Mouse (Mus musculus) megakaryocyte, embryonic 14.5 days (primary cell): ENCODE results near the gene Foxj2. TPM values are rescaled to one million over a fixed set of nuclear protein-coding genes. Genes with fewer than 3 reads are reported as not detected.
A peak's percentile ranks its signal among the peaks of the same experiment; 100 is the strongest.

Experiments
- H3K27me3 ChIP-seq: replicated peaks from 2 replicates; pipeline ENCODE3; 2012; ENCODE audit warnings: inconsistent platforms
- H3K36me3 ChIP-seq: replicated peaks from 2 replicates; pipeline ENCODE3; 2012; ENCODE audit warnings: low read length, inconsistent platforms, mixed read lengths
- H3K4me1 ChIP-seq: 2 replicates; pipeline ENCODE4 v1.6.1; 2012; ENCODE audit warnings: inconsistent platforms
- H3K4me3 ChIP-seq: replicated peaks from 2 replicates; pipeline ENCODE3; 2012; ENCODE audit warnings: moderate library complexity, mild to moderate bottlenecking, inconsistent platforms
- H3K9me3 ChIP-seq: 2 replicates; pipeline ENCODE4 v1.6.1; 2012; ENCODE audit warnings: inconsistent platforms
- FLI1 ChIP-seq: IDR thresholded peaks from 2 replicates; pipeline ENCODE4 v1.6.1; 2012; ENCODE audit warnings: low read length, inconsistent platforms, mixed read lengths
- GATA1 ChIP-seq: IDR thresholded peaks from 3 replicates; pipeline ENCODE4 v1.6.1; 2012; ENCODE audit warnings: mixed read lengths, low read length, inconsistent platforms, borderline replicate concordance
- polyA plus RNA-seq: library from polyadenylated mRNA; stranded (reverse); fragments of >175 nt; gene quantifications from 2 replicates; pipeline ENCODE4 v1.2.3, GENCODE M21; 2012; ENCODE audit warnings: low replicate concordance; ENCODE audit not compliant: insufficient read depth

The Foxj2 gene
- polyA plus RNA-seq, 1 experiment = 7.7 TPM

DNA sequence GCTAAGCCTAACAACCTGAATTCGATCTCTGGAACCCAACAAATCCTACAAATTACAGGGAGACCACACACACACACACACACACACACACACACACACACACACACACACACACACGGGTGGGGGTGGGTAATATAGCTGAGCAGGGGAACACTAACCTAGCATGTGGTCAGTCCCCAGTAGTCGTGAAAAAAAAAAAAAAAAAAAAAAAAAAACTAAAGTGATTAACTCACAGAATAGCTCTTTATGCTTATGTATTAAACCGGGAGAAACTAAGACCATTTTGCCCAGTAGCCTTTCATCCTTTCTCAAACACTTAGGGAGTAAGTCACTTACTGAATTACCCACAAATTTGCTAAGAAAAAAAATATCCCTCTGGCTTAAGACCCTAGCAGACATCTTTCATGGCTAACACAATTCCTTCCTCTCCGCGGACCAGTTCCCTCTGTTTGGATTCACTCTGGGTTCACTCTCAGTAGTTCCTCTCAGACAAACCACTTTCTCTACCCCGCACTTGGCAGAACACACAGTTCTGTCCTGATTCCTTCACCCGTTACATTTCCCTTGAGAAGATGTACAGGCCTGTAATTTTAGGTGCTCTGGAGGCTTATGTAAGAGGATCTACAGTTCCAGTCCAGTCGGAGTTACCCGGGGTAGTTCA is 18.9 kb upstream of the Foxj2 start:
- Histone ChIP-seq H3K27me3 (peaks cover 12% of the 10 kb centered on the region), H3K4me3 (peak overlapping the region; percentile 96), H3K9me3 (no peaks in the 10 kb centered on the region), H3K36me3 (peaks cover 22% of the 10 kb centered on the region), H3K4me1 (peaks cover 38% of the 10 kb centered on the region)
- TF ChIP-seq FLI1 (no peak), GATA1 (no peak)

DNA sequence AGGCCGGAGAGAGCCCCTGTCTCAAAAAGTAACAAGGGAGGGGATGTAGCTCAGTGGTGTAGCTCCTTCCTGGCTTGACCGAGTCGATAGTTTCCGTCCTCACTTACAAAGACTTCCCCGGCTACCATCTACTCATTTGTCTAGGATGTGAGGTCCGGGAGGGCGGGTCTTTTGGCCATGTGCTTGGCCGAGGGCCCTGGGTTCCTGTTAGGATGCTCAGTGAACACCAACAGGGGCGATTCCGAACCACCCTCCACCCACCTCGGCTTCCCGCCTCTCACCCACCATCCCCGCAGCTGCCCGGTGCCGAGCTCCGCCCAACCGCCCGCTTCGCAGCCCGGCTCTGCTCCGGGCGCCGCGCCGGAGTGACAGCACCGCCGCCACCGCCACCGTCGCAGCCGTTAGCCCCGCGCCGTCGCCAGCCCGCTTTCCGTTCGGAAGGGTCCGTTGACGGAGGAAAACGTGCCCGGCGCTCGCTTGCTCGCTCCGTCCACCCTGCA is 18.4 kb upstream of the Foxj2 start, which contains the start of gene Slc2a3:
Slc2a3 (minus strand) TSS at position 340 of the 500 bp plus-strand sequence.
- no peaks in the 10 kb centered on the region for H3K9me3 ChIP-seq
- no peak for TF ChIP-seq FLI1
- TF ChIP-seq GATA1 = no peak
- peaks cover 18% of the 10 kb centered on the region for H3K36me3 ChIP-seq
- peaks cover 12% of the 10 kb centered on the region for H3K27me3 ChIP-seq
- H3K4me3 ChIP-seq = peak within 1 kb of the TSS; percentile 96
- H3K4me1 ChIP-seq = peaks cover 38% of the 10 kb centered on the region

DNA sequence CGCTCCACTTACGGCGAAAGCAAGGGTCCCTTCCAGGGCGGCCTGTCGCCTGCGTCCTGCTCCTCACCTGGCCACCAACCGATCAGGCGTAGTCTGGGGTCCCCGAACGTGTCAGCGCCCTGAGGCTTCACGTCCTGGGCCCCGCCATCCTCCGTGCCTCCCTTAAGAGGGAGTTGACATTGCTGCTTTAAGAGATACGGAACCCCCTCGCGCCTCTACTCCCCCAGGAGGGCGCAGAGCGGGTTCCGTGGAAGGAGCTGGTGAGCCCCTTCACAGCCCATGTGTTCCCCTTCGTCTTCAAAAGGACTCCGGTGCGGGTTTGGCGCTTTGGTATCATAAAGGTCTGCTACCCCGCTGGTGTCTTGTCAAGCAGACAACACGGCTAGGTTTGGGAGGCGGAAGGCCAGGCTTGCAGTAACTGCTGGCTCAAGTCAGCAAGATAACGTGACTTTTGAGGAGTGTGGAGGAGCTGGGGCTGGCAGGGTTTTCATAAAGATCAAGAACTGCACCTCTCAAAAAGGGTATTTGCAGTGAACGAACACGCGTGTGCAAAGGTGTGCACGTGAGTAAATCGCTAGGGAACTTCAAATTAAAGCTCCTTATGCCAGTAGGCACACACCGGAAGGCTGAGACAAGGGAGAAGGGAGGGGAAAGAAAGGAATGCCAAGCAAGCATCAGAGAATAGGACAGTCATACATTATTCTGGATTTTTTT is 17.8 kb upstream of the Foxj2 start:
- TF ChIP-seq GATA1 = no peak
- TF ChIP-seq FLI1 = no peak
- Histone ChIP-seq H3K4me3 (peak overlapping the region; percentile 96), H3K36me3 (peaks cover 12% of the 10 kb centered on the region), H3K9me3 (no peaks in the 10 kb centered on the region), H3K4me1 (peaks cover 38% of the 10 kb centered on the region), H3K27me3 (peaks cover 12% of the 10 kb centered on the region)

DNA sequence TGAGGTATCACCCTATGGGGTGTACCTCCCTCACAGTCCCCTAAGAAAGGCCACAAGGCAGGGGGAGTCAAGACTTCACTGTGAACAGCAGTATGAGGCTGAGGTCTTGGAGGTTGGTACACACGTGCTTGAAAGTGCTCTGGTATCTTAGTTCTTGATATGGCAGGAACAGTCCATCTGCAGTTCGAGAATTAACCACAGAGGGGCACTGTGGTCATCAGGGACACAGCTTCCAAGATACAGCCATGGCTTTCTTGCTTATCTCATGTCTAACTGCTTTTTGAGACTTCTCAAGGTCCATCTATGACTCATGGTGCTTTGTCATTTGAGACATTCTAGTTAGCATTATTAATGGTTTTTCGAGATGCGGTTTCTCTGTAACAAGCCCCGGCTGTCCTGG is 15.3 kb upstream of the Foxj2 start:
- peaks cover 41% of the 10 kb centered on the region for H3K4me1 ChIP-seq
- H3K36me3 ChIP-seq = no peaks in the 10 kb centered on the region
- peaks cover 12% of the 10 kb centered on the region for H3K27me3 ChIP-seq
- TF ChIP-seq GATA1 = no peak; the same call in 2 of the 3 replicates
- no peak for TF ChIP-seq FLI1
- peak overlapping the region; percentile 73 for H3K4me3 ChIP-seq
- H3K9me3 ChIP-seq = no peaks in the 10 kb centered on the region

DNA sequence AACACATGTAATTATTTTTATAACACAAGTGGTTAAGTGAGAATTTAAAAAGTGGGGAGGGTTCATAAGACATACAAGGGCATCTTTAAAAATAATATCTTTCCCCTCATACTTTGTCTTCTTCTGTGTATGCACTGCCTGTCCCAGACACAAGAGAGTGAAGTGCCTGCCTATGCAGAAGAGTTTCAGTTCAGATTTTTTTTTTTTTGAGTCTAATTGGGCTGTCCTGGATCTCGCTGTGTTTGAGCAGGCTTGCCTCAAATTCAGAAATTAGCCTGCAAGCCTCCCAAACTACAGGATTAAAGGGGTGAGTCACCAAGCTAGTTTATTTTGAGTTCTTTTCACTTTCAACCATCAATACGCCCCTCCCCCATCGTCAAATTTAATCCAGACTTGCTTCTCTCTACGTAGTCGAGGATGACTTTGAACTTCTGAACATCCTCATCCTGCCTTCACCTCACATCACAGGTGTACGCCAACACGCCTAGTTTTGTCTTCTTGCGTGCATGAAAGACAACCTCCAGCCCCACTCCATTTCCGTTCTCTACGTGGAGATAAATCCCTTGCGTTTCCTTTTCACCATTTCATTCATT is 9.6 kb upstream of the Foxj2 start:
- H3K36me3 ChIP-seq = no peaks in the 10 kb centered on the region
- peaks cover 38% of the 10 kb centered on the region for H3K4me1 ChIP-seq
- no peak for TF ChIP-seq GATA1
- TF ChIP-seq FLI1 = no peak
- no peaks in the 10 kb centered on the region for H3K9me3 ChIP-seq
- H3K4me3 ChIP-seq = peak overlapping the region; percentile 93
- H3K27me3 ChIP-seq = no peaks in the 10 kb centered on the region

DNA sequence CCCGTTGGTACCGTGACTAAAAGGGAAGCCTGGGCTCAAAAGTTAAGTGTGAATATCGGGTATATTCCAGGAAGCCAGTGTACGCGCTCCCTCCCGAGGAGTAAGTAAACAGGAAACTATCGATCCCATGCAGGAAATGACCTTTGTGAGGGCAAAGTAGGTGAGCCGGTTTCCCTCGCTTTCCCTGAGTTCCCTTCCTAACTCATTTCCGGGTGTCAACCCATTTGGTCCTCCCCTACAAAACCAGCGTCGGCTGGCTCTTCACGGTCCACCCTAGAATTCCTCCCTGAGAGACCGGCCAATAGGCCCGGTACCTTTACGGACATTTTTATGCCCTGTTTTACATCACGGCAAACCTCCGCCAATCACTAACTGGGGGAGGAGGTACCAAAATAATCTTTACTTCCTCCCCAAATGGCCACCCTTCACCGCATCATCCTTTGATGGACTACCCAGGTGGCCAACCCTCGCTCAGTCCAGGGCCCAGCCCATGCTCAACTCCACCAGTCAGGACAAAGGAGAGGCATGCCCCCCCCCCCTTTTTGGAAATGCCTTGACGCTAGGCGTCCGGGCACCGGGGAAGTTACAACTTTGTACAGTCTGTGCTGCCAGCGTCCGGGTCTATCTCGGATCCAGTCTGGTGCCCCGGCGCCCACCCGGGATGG is 9.0 kb upstream of the Foxj2 start:
- no peak for TF ChIP-seq GATA1
- peak; percentile 53 for TF ChIP-seq FLI1

DNA sequence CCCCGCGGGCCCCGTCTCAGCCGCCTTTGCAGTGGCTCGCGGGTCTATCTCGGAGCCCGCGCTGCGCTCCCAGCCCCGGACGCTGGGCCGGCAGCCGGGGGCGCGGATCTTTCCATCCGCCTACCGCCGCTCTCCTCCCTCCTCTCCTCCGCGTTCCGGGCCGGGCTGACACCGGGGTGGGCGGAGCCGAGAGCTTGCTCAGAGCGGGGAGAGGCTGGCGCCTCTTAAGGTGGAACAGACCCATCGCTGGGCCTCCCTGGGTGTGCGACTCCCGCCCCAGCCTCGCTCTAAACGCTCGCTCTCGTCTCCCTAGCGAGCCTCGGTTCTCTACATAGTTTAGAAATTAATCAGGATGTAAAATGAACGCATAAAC is 8.4 kb upstream of the Foxj2 start:
- Histone ChIP-seq H3K27me3 (no peaks in the 10 kb centered on the region), H3K4me3 (peak overlapping the region; percentile 93), H3K9me3 (no peaks in the 10 kb centered on the region), H3K36me3 (peaks cover under 1% of the 10 kb centered on the region), H3K4me1 (peaks cover 38% of the 10 kb centered on the region)
- TF ChIP-seq FLI1 (no peak), GATA1 (no peak)

More for the DNA sequence above, 9.0 kb upstream of the Foxj2 start:
- no peaks in the 10 kb centered on the region for H3K27me3 ChIP-seq
- no peaks in the 10 kb centered on the region for H3K36me3 ChIP-seq
- H3K9me3 ChIP-seq = no peaks in the 10 kb centered on the region
- peaks cover 38% of the 10 kb centered on the region for H3K4me1 ChIP-seq
- peak overlapping the region; percentile 93 for H3K4me3 ChIP-seq

DNA sequence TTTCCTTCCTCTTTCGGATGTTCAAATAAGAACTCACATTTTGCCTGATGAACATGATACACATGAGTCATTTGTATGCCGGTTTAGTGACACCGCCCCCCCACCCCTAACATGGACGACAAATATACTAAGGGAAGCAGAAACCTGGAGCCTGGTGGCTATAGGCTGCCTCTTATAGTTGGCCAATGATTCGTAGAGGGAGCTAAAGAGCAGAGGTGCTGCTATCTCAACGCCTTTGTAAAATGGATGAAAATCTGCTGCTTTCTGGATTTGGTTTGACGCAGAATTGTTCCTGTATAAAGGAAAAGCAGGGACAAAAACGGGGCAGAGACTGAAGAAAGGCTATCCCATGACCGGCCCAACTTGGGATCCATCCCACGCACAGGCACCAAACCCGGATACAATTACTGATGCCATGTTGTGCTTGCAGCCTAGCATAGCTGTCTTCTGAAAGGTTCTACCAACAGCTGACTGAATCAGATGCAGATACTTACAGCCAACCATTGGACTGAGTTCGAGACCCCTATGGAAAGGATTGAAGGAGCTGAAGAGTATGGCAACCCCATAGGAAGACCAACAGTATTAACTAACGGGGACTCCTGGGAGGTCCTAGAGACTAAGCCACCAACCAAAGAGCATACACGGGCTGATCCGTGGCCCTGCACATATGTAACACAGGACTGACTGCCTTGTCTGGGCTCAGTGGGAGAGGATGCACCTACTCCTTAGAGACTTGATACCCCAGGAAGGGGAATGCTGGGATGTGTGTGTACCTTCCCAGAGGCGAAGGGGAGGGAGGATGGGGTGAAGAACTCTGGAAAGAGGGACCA is 7.7 kb upstream of the Foxj2 start:
- Histone ChIP-seq H3K27me3 (no peaks in the 10 kb centered on the region), H3K36me3 (peaks cover 3% of the 10 kb centered on the region), H3K4me3 (peak overlapping the region; percentile 93), H3K4me1 (peaks cover 38% of the 10 kb centered on the region), H3K9me3 (no peaks in the 10 kb centered on the region)
- no peak for TF ChIP-seq FLI1
- TF ChIP-seq GATA1 = no peak

DNA sequence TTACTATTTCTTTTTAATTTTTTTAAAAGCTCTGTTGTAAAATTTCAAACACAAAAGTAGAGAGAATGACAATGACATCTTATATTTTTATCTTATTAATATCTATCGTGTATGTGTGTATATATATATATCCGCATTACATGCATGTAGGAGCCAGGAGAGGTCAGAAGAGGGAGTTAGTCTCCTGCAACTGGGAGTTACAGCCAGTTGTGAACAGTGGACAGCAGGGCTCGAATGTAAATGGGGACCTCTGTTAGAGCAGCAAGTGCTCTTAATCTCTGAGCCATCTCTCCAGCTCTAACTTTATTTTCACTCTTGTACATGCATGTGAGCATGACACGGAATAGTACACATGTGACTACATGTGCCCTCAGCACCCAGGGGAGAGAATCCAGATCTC is 7.0 kb upstream of the Foxj2 start:
- H3K9me3 ChIP-seq = no peaks in the 10 kb centered on the region
- H3K4me1 ChIP-seq = peaks cover 41% of the 10 kb centered on the region
- H3K36me3 ChIP-seq = peaks cover 3% of the 10 kb centered on the region
- TF ChIP-seq FLI1 = no peak
- no peak for TF ChIP-seq GATA1
- H3K27me3 ChIP-seq = no peaks in the 10 kb centered on the region
- H3K4me3 ChIP-seq = no peak overlapping the region
